Mouse (Mus musculus) lung, adult 2 months (tissue): ENCODE results near the gene Mrpl38.

Source experiments
- CTCF ChIP-seq: fragments of 200-500 bp; IDR thresholded peaks from 2 replicates; pipeline ENCODE4 v1.5.1; 2011; ENCODE audit warnings: mild to moderate bottlenecking, low read length, control low read depth; ENCODE audit not compliant: insufficient read depth
- POLR2A ChIP-seq: fragments of 200-500 bp; IDR thresholded peaks from 2 replicates; pipeline ENCODE4 v1.6.1; 2011; ENCODE audit warnings: low read depth, mild to moderate bottlenecking, control low read depth, low read length, borderline replicate concordance; ENCODE audit errors: extremely low read depth

GRCm38 (mm10) chr11:116129091-116129790 lies 9.4 kb downstream of the Mrpl38 start:
- no peak for TF ChIP-seq POLR2A
- TF ChIP-seq CTCF, result no peak
